Comparison of ENCODE assay signal across 7 mouse cellular contexts in the genomic region with DNA sequence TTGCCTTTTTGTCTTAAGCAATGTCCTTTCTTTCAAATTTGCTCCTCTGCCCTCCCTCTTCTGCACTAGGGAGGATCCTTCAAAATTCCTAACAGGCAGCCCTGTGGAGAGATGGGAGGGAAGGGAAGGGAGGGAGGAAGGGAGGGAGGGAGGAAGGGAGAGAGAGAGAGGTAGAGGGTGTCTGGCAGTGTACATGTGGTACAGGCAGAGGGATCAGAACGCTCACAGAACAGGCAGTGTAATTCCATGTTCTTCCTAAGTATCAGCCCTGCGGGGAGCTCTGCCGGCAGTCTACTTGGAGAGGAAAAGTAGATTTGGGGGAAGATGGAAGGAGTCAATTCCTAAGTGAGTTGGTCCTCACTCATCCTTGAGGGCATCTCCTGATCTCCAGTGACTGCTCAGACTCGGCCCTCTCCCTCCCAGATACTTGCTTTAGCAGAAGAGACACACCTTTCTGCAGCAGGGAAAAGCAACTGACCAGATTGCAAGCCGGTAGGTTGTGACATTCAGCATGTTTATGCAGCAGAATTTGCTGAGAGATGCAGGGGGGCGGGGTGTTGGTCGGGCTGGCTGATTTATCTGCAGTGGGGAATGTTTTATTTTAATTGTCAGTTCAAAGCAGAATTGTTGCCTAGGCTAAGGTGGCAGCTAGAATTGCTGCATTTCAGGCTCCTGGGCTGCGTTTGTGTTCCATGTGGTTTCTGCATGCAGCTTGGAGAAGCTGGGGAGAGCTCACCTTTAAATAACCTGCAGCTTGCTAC. TPM values are rescaled to one million over a fixed set of nuclear protein-coding genes. Genes with fewer than 3 reads are reported as not detected.
A peak's percentile ranks its signal among the peaks of the same experiment; 100 is the strongest.
DNase-seq lines count a peak whose midpoint lies in the region; ATAC-seq and TF ChIP-seq lines count a peak whose summit lies in the region.

A gene (plus strand): TSS at position 190 of the 761 bp plus-strand sequence.

- H3K36me3 ChIP-seq in lung, embryonic 14.5 days (ENCODE audit: insufficient read depth): no peaks in the 10 kb centered on the region
- no peaks in the 10 kb centered on the region for H3K36me3 ChIP-seq in embryonic facial prominence, embryonic 13.5 days
- H3K36me3 ChIP-seq in heart, embryonic 16.5 days (ENCODE audit: control insufficient read depth, insufficient read depth): no peaks in the 10 kb centered on the region
- H3K36me3 ChIP-seq in myocyte (ENCODE audit: control insufficient read depth, insufficient read depth): no peaks in the 10 kb centered on the region

- no peak for TF ChIP-seq POLR2A in myocyte (IDR thresholded peaks at IDR 0.05; ENCODE audit: insufficient read length, low read depth)

- H3ac ChIP-seq in myocyte (ENCODE audit: control insufficient read depth, insufficient read length): no peak within 1 kb of the TSS

- no peak within 1 kb of the TSS for H3K4me3 ChIP-seq in lung, embryonic 14.5 days (ENCODE audit: low read depth, low read length)
- H3K4me3 ChIP-seq in embryonic facial prominence, embryonic 13.5 days: 0 out of 2 replicates have a peak within 1 kb of the TSS, but pooled peaks have one; percentile 8
- H3K4me3 ChIP-seq in heart, embryonic 16.5 days (ENCODE audit: low read length): no peak within 1 kb of the TSS
- no peak within 1 kb of the TSS for H3K4me3 ChIP-seq in myocyte

- peak within 1 kb of the TSS; percentile 32; the same call in 1 of the 2 replicates for H3K4me2 ChIP-seq in lung, embryonic 14.5 days
- H3K4me2 ChIP-seq in embryonic facial prominence, embryonic 13.5 days: peak within 1 kb of the TSS; percentile 48
- peak within 1 kb of the TSS; percentile 42 for H3K4me2 ChIP-seq in heart, embryonic 16.5 days (ENCODE audit: low read depth, low read length)
- no peak within 1 kb of the TSS for H3K4me2 ChIP-seq in myocyte (ENCODE audit: low read depth)

- 23% methylated on average over 8 of the region's 8 CpGs for whole genome bisulfite sequencing in lung, embryonic 14.5 days
- 38% methylated on average over 8 of the region's 8 CpGs for WGBS in embryonic facial prominence, embryonic 13.5 days
- 42% methylated on average over 8 of the region's 8 CpGs for WGBS in heart, embryonic 16.5 days

- no peak for TF ChIP-seq CTCF in lung, embryonic 14.5 days (IDR thresholded peaks at IDR 0.05; ENCODE audit: low read depth)

- DNase-seq in lung, embryonic 14.5 days: peak; percentile 1
- no peak for DNase-seq in lung, postnatal 4 days
- peak; percentile 30 to 31 for DNase-seq in left cerebral cortex, adult 8-10 months (ENCODE audit: low spot score in 2 of 2)
- DNase-seq in urinary bladder, postnatal 10 days (ENCODE audit: low spot score): no peak

- ATAC-seq in lung, embryonic 14.5 days (ENCODE audit: insufficient read depth): peak; percentile 14; the same call in 1 of the 2 replicates
- ATAC-seq in embryonic facial prominence, embryonic 13.5 days (ENCODE audit: insufficient number of reproducible peaks, insufficient read depth, low FRiP score, low TSS enrichment, low read depth): no peak
- ATAC-seq in heart, embryonic 16.5 days (replicated peaks; ENCODE audit: extremely low read depth, insufficient read depth, low FRiP score): no peak

- no peaks in the 10 kb centered on the region for H3K4me1 ChIP-seq in lung, embryonic 14.5 days (ENCODE audit: insufficient read depth)
- peaks cover 19% of the 10 kb centered on the region for H3K4me1 ChIP-seq in embryonic facial prominence, embryonic 13.5 days
- no peaks in the 10 kb centered on the region for H3K4me1 ChIP-seq in heart, embryonic 16.5 days (ENCODE audit: control insufficient read depth, insufficient read depth, low read length)

- no peaks in the 10 kb centered on the region for H3K27me3 ChIP-seq in lung, embryonic 14.5 days (ENCODE audit: insufficient read depth, low read length)
- no peaks in the 10 kb centered on the region; the same call in 1 of the 2 replicates for H3K27me3 ChIP-seq in embryonic facial prominence, embryonic 13.5 days
- no peaks in the 10 kb centered on the region for H3K27me3 ChIP-seq in heart, embryonic 16.5 days (ENCODE audit: control insufficient read depth, insufficient read depth, low read length)
- H3K27me3 ChIP-seq in myocyte (ENCODE audit: control insufficient read depth, insufficient read depth, insufficient read length): peaks cover 19% of the 10 kb centered on the region

- H3K9me3 ChIP-seq in lung, embryonic 14.5 days (ENCODE audit: low read depth, low read length): no peaks in the 10 kb centered on the region
- no peaks in the 10 kb centered on the region for H3K9me3 ChIP-seq in embryonic facial prominence, embryonic 13.5 days
- no peaks in the 10 kb centered on the region for H3K9me3 ChIP-seq in heart, embryonic 16.5 days (replicated peaks; ENCODE audit: control insufficient read depth, low read length)

- H3K9ac ChIP-seq in lung, embryonic 14.5 days: no peak within 1 kb of the TSS
- H3K9ac ChIP-seq in embryonic facial prominence, embryonic 13.5 days: peak within 1 kb of the TSS; percentile 54; the same call in 1 of the 2 replicates
- H3K9ac ChIP-seq in heart, embryonic 16.5 days (ENCODE audit: low read length): no peak within 1 kb of the TSS

- H3K27ac ChIP-seq in lung, embryonic 14.5 days (ENCODE audit: low read depth): no peak within 1 kb of the TSS
- no peak within 1 kb of the TSS for H3K27ac ChIP-seq in embryonic facial prominence, embryonic 13.5 days
- no peak within 1 kb of the TSS for H3K27ac ChIP-seq in heart, embryonic 16.5 days (ENCODE audit: low read length)

- H3K79me2 ChIP-seq in myocyte (ENCODE audit: control insufficient read depth, insufficient read depth): no peaks in the 10 kb centered on the region

TF ChIP-seq in myocyte, 11 proteins besides CTCF, POLR2A, EP300 and RAD21:
- TF ChIP-seq MYOG (IDR thresholded peaks at IDR 0.05; ENCODE audit: control insufficient read depth in 1 of 3, insufficient read depth in 1 of 3, insufficient read length in 2 of 3, low read depth in 2 of 3) (no peak), TCF3 (IDR thresholded peaks at IDR 0.05; ENCODE audit: insufficient read length, low read depth) (no peak), CEBPB (IDR thresholded peaks at IDR 0.05; ENCODE audit: insufficient read depth, poor library complexity, severe bottlenecking) (no peak), USF1 (IDR thresholded peaks at IDR 0.05; ENCODE audit: low read depth) (no peak), TCF12 (IDR thresholded peaks at IDR 0.05; ENCODE audit: insufficient read depth, poor library complexity, severe bottlenecking) (no peak), SRF (IDR thresholded peaks at IDR 0.05; ENCODE audit: control insufficient read depth, insufficient read length, low read depth) (no peak), REST (IDR thresholded peaks at IDR 0.05; ENCODE audit: insufficient read depth, insufficient read length) (no peak), MYOD1 (IDR thresholded peaks at IDR 0.05; ENCODE audit: control insufficient read depth in 1 of 3, insufficient read length in 2 of 3, low read depth in 2 of 3) (no peak), MAX (IDR thresholded peaks at IDR 0.05; ENCODE audit: low read depth) (no peak), E2F4 (IDR thresholded peaks at IDR 0.05; ENCODE audit: insufficient read depth) (no peak), POLR2AphosphoS2 (IDR thresholded peaks at IDR 0.05; ENCODE audit: insufficient read length, low read depth) (no peak)

RNA-seq across cellular contexts. Expression of the gene that starts here (rescaled TPM):
- polyA plus RNA-seq in lung, embryonic 14.5 days (2014; fragmentation: Nextera tagmentation; extraction: Ambion mirVana): 36.4 and 37.1 TPM in 2 replicates
- 50.8 and 58.6 TPM in 2 replicates for polyA plus RNA-seq in embryonic facial prominence, embryonic 13.5 days (2015; fragmentation: Nextera tagmentation; extraction: Ambion mirVana)
- polyA plus RNA-seq in heart, embryonic 16.5 days (2015; fragmentation: Nextera tagmentation; extraction: Ambion mirVana): 18.8 and 19.3 TPM in 2 replicates
- total RNA-seq in left cerebral cortex, adult 8-10 months (2022): 10 to 100 TPM; 49.9 to 53.7 (median 53.6) TPM
- polyA plus RNA-seq in myocyte (2012; fragmentation: generic; extraction: Trizol): 24.7 TPM

Comparison
In these comparisons a context has a peak if more than half of its experiments do, and no peak if none do; other contexts are left out.
1. DNase-seq: peak in lung, embryonic 14.5 days (single experiment) and left cerebral cortex, adult 8-10 months (2 of 2); none in lung, postnatal 4 days (0 of 2) and urinary bladder, postnatal 10 days (single experiment).